Mouse (Mus musculus) naive thymus-derived CD4-positive, alpha-beta T cell, adult 5 months (primary cell): Measurements from ENCODE around the gene Kank2. TPM values are rescaled to one million over a fixed set of nuclear protein-coding genes. Genes with fewer than 3 reads are reported as not detected.

ENCODE experiments used
- polyA plus RNA-seq: library from polyadenylated mRNA; unstranded; fragments of 100-300 nt; shearing (Covaris generic); gene quantifications from one replicate; pipeline ENCODE4 v1.2.1, GENCODE M21; 2017

Kank2 gene
- 0.06 TPM for polyA plus RNA-seq

GRCm38 (mm10) chr9:21798345-21799009 is at the start of gene Kank2:
Gene Kank2, minus strand, starts transcription at chr9:21798744.

GRCm38 (mm10) chr9:21835258-21835912 is 36.8 kb upstream of the Kank2 start, which contains the start of gene Angptl8:
Gene Angptl8, plus strand, starts transcription at chr9:21835510.

GRCm38 (mm10) chr9:21760155-21761088 is 38.1 kb downstream of the Kank2 start, which contains the start of gene Spc24:
Gene Spc24, minus strand, starts transcription at chr9:21760303.

GRCm38 (mm10) chr9:21723377-21724146 is 75.0 kb downstream of the Kank2 start, which contains the start of gene Ldlr:
Gene Ldlr, plus strand, starts transcription at chr9:21723483.

Other genes starting within 250 kb of the Kank2 start
- gene Timm29, start 206.0 kb downstream of the Kank2 start, polyA plus RNA-seq, result 29.2 TPM
- gene Yipf2, start 205.9 kb downstream of the Kank2 start, polyA plus RNA-seq, result 14.2 TPM
- 58.3 TPM for gene Smarca4, start 182.6 kb downstream of the Kank2 start, polyA plus RNA-seq
- 41.1 TPM for gene Ldlr, start 75.3 kb downstream of the Kank2 start, polyA plus RNA-seq
- gene Spc24, start 38.4 kb downstream of the Kank2 start, polyA plus RNA-seq, result 0.77 TPM
- gene Angptl8, start 36.8 kb upstream of the Kank2 start, polyA plus RNA-seq, result not detected
- 1.3 TPM for gene Dock6, start 53.9 kb upstream of the Kank2 start, polyA plus RNA-seq
- gene Rab3d, start 119.4 kb upstream of the Kank2 start, polyA plus RNA-seq, result 9.3 TPM
- not detected for gene Ccdc159, start 128.7 kb upstream of the Kank2 start, polyA plus RNA-seq
- gene Tmem205, start 128.8 kb upstream of the Kank2 start, polyA plus RNA-seq, result not detected
- gene Plppr2, start 138.3 kb upstream of the Kank2 start, polyA plus RNA-seq, result 0.40 TPM
- gene Swsap1, start 157.0 kb upstream of the Kank2 start, polyA plus RNA-seq, result 5.6 TPM
- gene Epor, start 164.8 kb upstream of the Kank2 start, polyA plus RNA-seq, result not detected
- not detected for gene Rgl3, start 190.7 kb upstream of the Kank2 start, polyA plus RNA-seq
- gene Ccdc151, start 203.9 kb upstream of the Kank2 start, polyA plus RNA-seq, result not detected
- gene Prkcsh, start 204.1 kb upstream of the Kank2 start, polyA plus RNA-seq, result 65.6 TPM